Mouse (Mus musculus) cerebellum, adult 9-10 months (tissue): Measurements from ENCODE around the gene Snx17.

Source experiments
- DNase-seq: peaks from one replicate; pipeline ENCODE4 v3.0.0; 2022

The Snx17 gene

DNA sequence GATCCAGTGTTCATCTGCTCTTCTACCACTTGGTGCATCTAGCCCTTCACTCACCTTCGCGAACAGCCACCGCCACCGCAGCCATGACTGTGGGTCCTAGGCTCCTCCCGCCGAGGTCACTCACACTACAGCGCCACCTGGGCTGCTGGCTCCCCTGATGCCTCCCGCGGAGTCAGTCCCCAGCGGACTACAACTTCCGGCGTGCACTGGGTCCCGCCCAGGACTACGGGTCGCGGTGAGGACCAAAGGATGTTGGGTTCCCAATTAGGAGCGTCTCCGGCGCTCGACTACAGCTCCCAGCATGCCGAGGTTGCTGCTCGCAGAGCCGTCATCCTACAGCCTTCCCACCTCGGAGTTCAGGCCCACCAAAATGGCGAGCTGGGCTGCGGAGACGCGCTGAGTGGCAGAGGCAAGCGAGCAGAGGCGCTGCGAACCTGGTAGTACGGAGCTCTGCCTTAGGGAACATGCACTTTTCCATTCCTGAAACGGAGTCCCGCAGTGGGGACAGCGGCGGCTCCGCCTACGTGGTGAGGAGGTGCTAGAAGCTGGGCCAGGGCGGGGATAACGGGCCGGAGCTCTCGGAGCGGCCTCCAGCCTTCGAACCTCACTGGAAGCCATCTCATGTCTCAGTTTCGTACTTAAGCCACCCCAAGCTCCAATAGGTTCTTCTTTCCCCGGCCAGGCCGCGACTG, at the start of gene Snx17, which contains the start of gene Eif2b4:
Gene Snx17, plus strand, starts transcription at position 289 of the 692 bp plus-strand sequence.
Gene Eif2b4, minus strand, starts transcription at position 492 of the 692 bp plus-strand sequence.
- peak; percentile 99 for DNase-seq

DNA sequence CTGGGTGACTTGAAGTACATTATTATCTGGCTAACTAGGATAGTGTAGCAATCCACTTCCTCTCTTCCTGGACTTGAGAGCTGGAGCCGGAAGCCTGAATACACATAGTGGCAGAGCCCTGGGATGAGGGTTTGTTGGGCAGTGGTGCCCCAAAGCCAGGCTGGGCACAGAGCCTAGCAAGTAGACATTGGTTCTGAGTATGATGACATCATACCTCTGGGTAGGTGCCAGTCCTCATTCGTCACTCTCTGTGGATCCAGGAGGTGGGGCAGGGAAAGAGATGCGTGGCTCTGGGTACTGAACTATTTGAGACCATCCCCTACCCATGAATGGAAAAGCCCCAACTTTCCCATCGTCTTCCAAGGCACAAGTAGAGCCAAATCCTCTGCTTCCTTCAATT, 43.2 kb upstream of the Snx17 start:
- no peak for DNase-seq

DNA sequence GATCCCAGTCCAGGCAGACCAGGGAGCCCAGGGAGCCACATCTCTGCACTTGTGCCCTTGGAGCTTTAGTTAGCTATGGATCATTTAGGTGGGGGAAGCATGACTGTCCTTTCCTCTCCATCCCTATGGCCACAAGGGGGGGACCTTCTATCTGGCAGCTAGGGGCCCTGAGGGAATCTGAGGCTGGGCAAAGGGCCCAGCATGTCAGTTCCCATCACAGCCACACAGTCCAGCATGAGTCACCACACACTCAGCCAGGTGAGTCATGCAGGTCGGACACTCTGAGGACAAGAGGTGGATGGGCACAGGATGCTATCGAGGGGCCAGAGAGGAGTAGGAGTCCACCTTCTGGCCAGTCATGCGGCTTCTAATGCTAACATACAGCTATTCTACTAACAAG, 41.3 kb upstream of the Snx17 start:
- DNase-seq = peak; percentile 68

DNA sequence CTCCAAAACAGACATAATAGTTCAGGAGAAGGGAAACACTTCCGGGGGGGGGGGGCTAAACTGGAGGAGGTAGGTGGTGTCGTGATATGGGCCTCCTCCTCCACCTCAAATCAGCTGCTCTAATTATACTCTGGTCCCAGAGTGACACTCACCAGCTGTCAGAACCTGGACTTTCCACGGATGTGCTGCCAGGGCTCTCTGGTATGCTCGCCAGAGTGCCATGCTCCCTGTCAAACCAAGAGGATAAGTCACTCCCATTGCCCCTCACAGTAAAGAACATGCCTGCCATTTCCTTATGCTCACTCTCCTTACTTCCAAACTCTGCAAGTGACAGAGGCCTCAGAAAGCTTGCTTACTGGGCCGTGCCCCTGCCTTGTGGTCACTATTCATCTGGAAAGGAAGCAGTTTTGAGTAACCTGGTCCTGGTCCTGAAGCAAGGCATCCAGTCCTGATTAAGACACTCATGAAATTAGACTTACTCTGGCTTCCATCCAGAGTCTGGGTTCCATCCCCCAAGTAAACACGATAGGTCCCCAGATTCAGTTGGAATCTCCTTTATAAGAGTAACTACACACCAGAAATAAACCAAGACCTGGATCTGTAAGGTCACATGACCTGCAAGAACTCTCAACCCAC, 39.4 kb upstream of the Snx17 start:
- no peak for DNase-seq

DNA sequence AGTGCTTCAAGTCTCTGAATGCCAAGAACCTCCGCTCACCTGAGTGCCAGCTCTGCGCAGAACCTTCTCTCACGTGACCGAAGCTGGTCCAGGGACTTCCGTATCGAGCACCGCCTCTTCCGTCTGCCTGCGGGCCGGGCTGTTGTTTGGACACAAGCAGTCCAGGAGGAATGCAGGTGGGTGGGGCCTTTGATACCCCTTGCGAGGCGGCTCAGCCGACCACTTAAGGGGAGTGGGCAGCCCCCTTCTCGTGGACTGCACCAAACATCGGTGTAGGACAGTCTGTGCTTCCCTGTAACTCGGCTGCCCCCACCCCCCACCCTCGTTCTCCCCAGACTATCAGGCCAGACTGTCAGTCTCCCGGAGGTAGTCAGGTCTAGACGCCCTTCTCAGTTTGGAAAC, 38.9 kb upstream of the Snx17 start, which contains the start of gene Mpv17:
Gene Mpv17, minus strand, starts transcription at position 100 of the 402 bp plus-strand sequence.
- peak; percentile 88 for DNase-seq

DNA sequence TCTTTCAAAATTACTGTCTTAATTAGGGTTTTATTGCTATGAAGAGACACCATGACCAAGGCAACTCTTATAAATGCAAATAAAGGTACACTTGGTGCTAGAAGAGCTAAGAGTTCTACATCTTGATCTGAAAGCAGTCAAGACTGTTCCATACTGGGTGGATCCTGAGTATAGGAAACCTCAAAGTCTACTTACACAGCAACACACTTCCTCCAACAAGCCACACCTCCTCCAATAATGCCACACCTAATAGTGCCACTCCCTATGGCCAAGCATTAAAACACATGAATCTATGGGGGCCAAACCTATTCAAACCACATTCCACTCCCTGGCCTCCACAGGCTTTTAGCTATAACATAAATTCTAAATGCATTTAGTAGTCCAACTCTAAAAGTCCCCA, 30.6 kb upstream of the Snx17 start:
- DNase-seq = no peak

DNA sequence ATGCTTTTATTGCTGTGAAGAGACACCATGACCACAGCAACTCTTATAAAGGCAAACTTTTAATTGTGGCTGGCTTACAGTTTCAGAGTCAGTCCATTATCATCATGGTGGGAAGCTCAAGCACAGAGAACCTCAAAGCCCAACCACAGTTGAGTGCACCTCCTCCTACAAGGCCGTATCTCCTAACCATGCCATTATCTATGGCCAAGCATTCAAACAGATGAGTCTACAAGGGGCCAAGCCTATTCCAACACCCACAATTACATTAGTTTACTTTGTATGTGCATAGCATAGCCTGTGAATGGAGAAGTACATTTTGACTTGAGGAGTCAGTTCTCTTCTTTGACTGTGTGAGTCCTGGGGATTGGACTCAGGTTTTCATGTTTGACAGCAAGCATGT, 28.1 kb upstream of the Snx17 start:
- no peak for DNase-seq

DNA sequence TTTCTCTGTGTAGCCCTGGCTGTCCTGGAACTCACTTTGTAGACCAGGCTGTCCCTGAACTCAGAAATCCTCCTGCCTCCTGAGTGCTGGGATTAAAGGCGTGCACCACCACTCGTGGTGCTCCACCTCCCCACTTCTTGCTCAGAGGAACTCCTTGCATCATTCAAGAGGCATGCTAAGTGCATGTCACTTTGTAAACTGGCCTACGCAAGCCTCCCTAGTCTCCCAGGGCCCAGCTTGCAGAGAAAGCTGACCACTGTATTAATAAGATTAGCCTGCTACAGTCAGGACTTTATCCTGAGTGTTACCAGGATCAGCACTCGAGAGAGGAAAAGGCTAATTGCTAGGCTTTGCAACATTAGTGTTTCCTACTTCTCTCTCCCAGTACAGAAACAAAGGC, 24.4 kb upstream of the Snx17 start:
- no peak for DNase-seq

DNA sequence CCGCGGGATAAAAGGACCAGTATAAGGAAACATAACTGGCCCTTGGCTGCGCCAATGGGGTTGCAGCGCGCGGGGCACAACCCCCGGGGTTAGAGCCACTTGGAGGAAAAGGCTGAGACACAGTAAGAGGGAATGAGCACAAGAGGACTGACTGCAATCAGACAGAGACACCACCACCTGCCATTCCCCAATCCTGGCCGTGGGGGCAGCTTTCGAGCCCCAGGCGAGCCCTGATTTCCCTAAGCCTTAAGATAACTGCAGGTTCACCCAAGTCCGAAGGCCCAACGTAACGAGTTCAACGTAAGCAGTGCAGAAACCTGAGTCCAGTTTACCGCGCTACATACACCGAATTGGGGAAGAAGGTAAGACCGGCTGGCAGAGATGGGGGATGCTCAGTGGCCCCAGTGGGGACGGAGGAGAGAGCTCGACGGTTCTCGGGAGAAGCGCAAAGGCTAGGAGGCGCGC, 13.7 kb upstream of the Snx17 start:
- DNase-seq = no peak

DNA sequence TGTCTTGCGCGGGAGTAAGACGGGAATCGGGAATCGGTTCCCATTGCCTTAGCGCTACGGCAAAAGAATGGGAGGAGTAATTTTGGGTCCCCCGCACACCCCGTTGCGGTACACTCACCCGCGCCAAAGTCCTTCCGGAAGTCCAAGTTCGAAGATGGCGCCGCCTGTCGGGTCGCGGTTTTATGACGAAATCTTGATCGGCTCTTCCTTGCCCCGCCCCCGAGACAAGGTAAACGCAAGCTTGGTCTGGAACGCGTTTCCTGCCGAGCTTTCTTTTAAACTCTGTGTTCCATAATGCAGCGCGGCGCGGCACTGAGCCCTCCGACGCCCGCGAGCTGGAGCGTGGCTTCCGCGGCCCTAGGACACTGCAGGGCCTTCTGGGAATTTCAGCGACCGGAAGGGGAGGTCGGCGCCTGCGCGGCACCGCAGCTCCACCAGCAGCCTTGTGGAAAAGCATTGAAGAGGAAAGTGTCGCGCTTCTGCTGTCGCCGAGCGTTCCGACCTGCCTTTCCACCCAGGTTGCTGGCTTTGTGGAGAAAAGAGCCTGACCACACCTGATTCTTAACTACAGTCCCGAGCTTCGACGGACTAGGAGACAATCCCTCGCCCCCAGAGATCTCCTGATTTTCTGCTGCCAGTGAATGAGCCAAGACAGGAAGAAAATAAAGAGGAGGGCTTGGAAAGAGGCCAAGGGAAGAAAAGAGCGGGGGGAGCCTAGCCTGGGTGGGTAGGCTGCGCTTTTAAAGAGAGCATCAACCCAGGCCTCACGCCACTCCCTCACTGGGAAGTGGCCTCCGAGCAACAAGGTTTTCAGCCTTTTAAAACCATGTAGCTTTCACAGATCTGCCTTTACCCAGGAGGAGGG, 13.0 kb upstream of the Snx17 start, which contains the start of the genes Gm29609 and Gtf3c2:
Gene Gm29609, minus strand, starts transcription at position 146 of the 865 bp plus-strand sequence.
Gene Gtf3c2, minus strand, starts transcription at position 379 of the 865 bp plus-strand sequence.
- peak; percentile 97 for DNase-seq

DNA sequence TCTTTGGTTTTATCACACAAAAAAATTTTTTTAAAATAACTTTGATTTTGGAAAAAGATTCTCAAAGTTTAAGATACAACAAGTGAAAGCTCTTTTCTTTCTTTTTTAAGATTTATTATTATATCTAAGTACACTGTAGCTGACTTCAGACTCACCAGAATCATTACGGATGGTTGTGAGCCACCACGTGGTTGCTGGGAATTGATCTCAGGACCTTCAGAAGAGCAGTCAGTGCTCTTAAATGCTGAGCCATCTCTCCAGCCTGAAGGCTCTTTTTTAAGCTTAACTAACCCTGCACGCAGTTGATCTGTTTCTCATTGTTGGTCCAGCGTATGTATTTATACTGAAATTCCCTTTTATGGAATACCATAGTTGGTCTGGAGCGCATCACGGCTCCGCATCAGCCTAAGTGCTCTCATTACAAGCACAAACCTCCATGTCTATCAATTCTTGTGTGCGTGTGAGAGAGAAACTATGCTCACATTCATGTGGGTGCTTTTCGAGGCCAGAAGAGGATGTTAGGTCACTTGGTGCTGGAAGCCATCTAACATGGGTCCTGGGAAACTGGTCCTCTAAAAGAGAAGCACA, 11.8 kb upstream of the Snx17 start:
- DNase-seq = no peak

DNA sequence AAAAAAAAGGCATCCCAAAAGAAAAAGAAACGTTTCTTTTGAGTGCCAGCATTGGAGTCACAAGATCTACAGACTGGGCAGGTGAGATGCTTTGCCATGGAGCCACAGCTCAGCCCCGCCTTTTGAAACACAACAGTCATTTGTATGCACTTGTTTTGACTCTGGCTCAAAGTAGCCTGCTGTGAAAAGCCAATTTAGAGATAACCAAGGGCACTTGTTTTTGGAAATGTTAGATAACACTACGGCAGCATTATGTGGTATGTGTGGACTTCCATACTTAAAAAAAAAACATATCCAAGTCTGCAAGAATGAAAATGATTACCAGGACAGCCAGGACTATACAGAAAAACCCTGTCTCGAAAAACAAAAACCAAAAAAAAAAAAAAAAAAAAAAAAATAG, 9.3 kb upstream of the Snx17 start:
- DNase-seq = no peak

DNA sequence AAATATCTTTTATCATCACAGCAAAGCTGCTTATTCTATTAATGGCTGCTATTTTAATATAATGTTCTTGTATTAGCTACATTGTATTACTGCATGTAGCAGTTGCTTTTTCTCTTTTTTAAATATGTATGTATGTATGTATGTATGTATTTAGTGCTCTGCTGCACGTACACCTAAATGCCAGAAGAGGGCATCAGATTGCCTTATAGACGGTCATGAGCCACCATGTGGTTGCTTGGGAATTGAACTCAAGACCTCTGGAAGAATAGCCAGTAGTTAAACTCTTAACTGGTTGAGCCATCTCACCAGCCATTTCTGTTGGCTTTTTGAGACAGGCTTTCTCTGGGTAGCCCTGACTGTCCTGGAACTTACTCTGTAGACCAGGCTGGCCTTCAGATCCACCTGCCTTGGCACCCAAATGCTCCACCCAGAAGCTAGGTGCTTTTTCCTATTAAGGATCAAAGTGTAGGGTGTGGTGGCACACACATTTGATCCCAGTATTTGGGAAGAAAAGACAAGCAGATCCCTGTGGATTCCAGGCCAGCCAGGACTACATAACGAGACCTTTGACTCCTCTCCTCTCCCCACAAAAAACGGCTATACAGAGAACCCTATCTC, 4.7 kb upstream of the Snx17 start:
- DNase-seq = no peak

DNA sequence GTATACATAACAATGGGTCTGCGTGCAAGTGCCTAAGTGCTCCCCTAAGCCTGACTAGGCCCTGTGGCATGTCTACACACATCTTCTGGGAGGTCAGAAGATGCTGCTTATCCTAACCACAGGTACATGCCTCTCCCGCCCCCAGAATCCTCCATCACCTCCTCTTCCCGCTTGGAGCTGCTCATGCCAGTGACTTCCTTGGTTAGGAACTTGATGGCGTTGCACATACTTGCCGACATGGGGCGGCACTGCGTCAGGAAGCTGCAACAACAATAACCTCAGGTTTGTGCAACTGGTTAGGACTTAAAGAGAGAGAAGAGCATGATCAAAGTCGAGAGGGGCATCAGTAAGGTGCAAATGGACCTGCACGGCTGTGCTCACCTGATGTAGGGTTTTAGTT, 2.8 kb upstream of the Snx17 start:
- DNase-seq = no peak

DNA sequence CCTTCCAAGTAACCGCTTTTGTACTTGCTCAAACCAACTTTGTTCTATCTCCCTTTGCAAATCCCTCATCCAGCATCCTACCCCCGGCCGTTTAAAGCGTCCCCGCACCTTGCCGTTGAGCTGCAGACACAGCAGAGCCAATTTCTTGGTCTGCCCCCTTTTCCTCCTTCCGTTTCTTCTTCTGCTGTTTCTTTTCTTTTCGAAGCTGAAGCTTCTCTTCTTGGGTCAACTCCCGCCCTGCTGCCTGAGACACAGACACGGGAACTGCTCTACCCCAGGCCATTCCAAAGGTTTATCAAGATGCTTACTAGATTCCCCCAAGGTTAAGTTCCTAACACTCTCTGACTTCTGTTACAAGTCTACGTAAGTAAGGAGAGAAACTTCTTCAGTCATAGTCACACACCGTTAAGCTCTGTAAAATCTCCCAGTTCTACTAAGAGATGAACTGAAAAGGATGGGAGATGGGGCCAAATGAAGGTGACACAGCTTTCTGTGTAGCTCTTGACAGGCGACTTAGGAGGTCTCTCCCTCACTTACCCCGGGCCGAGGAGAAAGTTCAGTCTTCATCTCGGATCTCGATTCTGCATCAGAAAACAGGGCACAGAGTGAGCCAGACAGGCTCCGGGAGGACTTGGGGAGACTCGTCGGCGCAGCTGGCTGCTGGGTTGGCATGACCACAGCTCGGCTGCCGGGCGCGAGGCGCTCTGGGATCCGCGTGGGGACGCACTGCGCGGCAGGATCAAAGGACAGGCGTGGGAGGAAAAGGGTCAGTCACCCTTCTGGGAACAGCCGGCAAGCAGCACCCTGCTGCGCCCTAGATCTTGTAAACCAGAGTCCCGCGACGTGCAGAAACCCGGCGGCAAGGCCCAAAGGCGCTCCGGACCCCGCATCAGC, 735 bp upstream of the Snx17 start:
- no peak for DNase-seq

DNA sequence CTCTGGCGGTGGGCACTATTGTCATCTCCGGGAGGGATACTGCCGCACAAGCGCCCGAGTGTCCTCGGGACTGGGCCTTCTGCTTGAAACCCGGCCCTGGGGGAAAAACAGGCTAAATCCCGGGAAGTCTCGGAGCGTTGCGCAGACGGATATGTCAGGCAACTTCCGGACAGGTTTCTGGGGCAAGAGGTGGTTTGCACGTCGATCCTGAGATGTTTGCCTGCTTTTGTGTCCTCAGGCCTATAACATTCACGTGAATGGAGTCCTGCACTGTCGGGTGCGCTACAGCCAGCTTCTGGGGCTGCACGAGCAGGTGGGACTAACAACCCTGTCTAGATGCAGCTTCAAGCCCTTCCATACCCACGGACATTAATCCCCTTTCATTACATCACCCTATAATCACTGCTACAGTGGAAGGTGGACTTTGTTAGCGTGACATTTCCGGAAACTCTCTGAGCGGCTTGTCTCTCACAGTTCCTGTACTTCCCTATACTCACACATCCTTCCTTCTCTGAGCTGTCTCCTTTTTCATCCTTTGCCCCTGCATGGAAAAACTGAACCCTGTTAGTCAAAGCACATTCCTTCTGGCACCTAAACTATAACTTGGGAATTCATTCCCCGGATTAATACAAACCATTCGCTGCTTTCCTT, 729 bp downstream of the Snx17 start:
- no peak for DNase-seq

DNA sequence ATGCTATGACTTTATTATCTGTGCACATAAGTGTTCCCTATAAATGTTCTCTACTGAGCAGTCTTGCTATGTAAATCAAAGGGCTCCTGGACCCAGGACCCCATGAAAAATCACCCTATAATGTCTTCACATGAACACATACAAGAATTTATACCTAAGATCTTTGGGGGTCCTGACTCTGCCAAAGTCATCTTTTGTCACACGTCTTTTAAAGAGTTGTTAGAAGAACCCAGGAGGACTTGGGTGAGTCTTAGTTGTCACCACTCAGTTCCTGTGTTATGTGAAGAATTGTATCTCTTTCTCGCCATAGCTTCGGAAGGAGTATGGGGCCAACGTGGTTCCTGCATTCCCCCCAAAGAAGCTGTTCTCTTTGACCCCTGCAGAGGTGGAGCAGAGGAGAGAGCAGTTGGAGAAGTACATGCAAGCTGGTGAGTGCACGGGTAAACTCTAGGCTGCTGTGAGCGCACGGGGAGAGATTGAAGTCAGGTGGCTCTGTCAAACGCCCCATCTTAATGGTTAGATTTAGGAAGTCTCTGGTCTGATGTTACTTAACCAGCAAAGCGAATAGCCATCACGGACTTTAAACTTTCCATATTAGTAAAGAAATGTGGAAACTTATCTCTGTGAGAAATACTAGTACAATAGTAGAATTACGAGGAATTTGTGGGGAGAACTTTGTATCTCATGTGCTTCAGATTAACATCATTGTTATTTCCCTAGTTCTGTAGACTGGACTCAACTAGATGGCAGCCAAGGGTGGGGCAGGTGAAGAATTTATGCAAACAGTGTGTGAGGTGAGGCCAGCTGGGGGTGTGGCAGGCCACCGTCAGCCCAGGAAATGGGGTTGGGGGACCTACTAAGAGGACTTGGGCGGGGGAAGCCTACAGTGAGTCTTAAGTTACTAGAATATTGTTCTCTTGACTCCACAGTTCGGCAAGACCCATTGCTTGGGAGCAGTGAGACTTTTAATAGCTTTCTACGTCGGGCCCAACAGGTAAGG, 1.8 kb downstream of the Snx17 start:
- no peak for DNase-seq

DNA sequence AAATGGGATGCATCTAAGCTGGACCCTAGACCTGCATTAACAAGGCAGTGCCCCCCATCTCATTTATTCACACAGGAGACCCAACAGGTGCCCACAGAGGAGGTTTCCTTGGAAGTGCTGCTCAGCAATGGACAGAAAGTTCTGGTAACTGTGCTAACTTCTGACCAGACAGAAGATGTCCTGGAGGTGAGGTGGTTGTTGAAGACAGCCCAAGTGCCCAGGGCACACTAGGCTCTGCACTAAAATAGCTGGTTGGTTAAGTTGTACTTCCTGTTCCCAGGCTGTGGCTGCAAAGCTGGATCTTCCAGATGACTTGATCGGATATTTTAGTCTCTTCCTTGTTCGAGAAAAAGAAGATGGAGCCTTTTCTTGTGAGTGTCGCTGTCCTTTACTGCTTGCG, 2.6 kb downstream of the Snx17 start:
- no peak for DNase-seq

DNA sequence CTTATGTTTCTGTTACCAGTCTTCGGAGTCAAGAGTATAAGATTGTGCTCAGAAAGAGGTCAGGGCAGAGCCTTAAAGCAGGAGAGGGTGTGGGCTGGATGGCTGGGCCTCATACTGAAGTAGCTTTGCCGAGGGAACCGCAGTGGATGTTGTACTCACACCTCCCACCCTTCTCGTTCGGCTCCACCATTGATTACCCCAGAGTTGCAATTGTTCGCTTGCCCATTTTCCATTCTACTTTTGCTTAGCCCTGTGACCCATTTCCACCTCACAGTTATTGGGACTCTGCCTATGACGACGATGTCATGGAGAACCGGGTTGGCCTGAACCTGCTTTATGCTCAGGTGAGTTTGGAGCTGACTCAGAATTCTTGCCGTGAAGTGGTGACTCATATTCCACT, 3.2 kb downstream of the Snx17 start:
- no peak for DNase-seq

DNA sequence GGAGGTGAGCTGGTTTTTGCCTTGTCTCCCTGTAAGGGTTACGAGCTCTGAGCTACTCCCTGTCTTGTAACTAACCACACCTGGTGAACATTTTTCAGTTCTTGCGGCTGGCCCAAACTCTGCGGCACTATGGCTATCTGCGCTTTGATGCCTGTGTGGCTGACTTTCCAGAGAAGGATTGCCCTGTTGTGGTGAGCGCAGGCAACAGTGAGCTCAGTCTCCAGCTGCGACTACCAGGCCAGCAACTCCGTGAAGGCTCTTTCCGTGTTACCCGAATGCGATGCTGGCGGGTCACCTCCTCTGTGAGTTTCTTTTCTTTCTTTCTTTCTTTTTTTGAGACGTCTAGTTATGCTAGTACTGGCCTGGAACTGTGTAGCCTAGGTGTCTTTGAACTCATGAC, 4.0 kb downstream of the Snx17 start:
- no peak for DNase-seq
